22 mouse cellular contexts compared by ENCODE assay signal in genomic region chr5:68165954-68166353, GRCm38 (mm10).
"Had no signal": no experiment of that assay in that cellular context is flagged by ENCODE, and none has a peak within 500 bp of the region (broad histone marks: within the 10 kb centered on the region; RNA-seq: fewer than 3 reads in every experiment).

No protein-coding gene starts in this region.

- H3K27ac ChIP-seq: kidney, embryonic 15.5 days; limb, embryonic 10.5 days; limb, embryonic 13.5 days; liver, embryonic 12.5 days; liver, embryonic 15.5 days; macrophage; neural tube, embryonic 12.5 days; neural tube, embryonic 15.5 days had no signal

- DNase-seq: kidney, adult 8-10 months; kidney, postnatal 10 days; kidney, postnatal 36 days; layer of hippocampus, postnatal 36 days; liver; lung, adult 18-20 months; lung, postnatal 14 days; midbrain, embryonic 14.5 days; right cerebral cortex, adult 18-20 months; right cerebral cortex, postnatal 25 days; thymus, adult 18-20 months; thymus, postnatal 36 days had no signal

- H3K9ac ChIP-seq: kidney, embryonic 15.5 days; limb, embryonic 13.5 days; liver, embryonic 12.5 days; liver, embryonic 15.5 days; neural tube, embryonic 12.5 days; neural tube, embryonic 15.5 days had no signal

- ATAC-seq: liver, embryonic 12.5 days had no signal

- H3K27me3 ChIP-seq: kidney, embryonic 15.5 days; limb, embryonic 13.5 days; liver, embryonic 12.5 days; liver, embryonic 15.5 days; megakaryocyte, embryonic 14.5 days; neural tube, embryonic 12.5 days; neural tube, embryonic 15.5 days had no signal

- H3K9me3 ChIP-seq: kidney, embryonic 15.5 days; limb, embryonic 10.5 days; limb, embryonic 13.5 days; liver, embryonic 12.5 days; liver, embryonic 15.5 days; megakaryocyte, embryonic 14.5 days; neural tube, embryonic 12.5 days; neural tube, embryonic 15.5 days had no signal

- H3K4me3 ChIP-seq: kidney, embryonic 15.5 days; limb, embryonic 10.5 days; limb, embryonic 13.5 days; liver, embryonic 12.5 days; liver, embryonic 15.5 days; megakaryocyte, embryonic 14.5 days; neural tube, embryonic 12.5 days; neural tube, embryonic 15.5 days had no signal

- H3K36me3 ChIP-seq: kidney, embryonic 15.5 days; limb, embryonic 10.5 days; limb, embryonic 13.5 days; liver, embryonic 12.5 days; liver, embryonic 15.5 days; neural tube, embryonic 12.5 days; neural tube, embryonic 15.5 days had no signal

- H3K4me1 ChIP-seq: kidney, embryonic 15.5 days; limb, embryonic 10.5 days; limb, embryonic 13.5 days; liver, embryonic 12.5 days; liver, embryonic 15.5 days; megakaryocyte, embryonic 14.5 days; neural tube, embryonic 12.5 days; neural tube, embryonic 15.5 days had no signal

- H3K4me2 ChIP-seq: kidney, embryonic 15.5 days; limb, embryonic 13.5 days; liver, embryonic 12.5 days; liver, embryonic 15.5 days; midbrain, embryonic 11.5 days; neural tube, embryonic 12.5 days; neural tube, embryonic 15.5 days had no signal
